Mouse (Mus musculus) right cerebral cortex, postnatal 36 days (tissue): ENCODE results near the gene 1700024P04Rik.

Experiments
- DNase-seq, 2 experiments: peaks; one replicate each; pipeline ENCODE4 v3.0.0; 2022; ENCODE audit warnings: low spot score in 2 of 2, mixed read lengths in 1 of 2

Gene 1700024P04Rik

DNA sequence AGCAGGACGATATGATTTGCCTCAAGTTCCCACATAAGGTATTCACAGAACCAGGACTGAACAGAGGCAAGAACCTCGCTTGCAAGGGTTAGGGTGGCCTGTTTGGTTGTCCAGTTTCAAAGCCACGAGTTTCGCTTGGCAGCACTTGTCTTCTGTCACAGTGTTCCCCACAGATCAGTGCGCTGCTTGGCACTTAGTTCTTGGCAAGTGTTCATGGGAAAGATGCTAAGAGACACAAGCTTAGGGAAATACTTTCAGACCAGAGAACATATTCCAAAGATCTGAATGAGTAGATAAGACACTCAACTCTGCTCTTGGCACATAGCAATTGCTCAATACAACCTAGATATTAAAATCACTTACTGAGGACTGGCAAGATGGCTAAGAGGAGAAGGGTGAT, 17.8 kb downstream of the 1700024P04Rik start:
- DNase-seq = no peak

- no peak for DNase-seq
Measured at GRCm38 (mm10) chr13:98963612-98964011, 20.8 kb downstream of the 1700024P04Rik start.

- no peak for DNase-seq
Measured at GRCm38 (mm10) chr13:98958177-98958576, 26.2 kb downstream of the 1700024P04Rik start.

- no peak for DNase-seq
Measured at GRCm38 (mm10) chr13:98956209-98956608, 28.2 kb downstream of the 1700024P04Rik start.

GRCm38 (mm10) chr13:98955676-98956075, 28.7 kb downstream of the 1700024P04Rik start:
- no peak for DNase-seq

DNA sequence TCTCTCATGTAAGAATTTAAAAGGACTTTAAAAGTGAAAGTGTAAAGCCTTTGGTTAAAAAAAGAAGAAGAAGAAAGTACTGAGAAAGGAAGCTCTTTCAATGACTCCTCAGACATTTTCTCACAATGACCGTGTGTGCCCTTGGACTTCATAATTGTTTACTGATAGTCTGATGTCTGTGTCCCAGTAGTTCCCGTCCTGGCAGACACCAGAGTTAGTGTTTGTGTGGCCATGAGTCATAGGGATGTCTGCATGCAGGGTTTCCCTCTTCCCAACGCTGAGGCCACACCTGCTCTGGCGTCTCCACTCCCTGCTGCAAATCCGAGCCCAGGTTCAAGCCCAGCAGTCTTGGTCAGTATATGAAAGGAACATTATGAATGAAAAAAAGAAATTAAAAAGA, 29.1 kb downstream of the 1700024P04Rik start:
- no peak for DNase-seq

GRCm38 (mm10) chr13:98953830-98954229, 30.5 kb downstream of the 1700024P04Rik start:
- DNase-seq = peak in 1 of 2 experiments; percentile 16

- DNase-seq = no peak
Measured at GRCm38 (mm10) chr13:98951951-98952350, 32.4 kb downstream of the 1700024P04Rik start.

DNA sequence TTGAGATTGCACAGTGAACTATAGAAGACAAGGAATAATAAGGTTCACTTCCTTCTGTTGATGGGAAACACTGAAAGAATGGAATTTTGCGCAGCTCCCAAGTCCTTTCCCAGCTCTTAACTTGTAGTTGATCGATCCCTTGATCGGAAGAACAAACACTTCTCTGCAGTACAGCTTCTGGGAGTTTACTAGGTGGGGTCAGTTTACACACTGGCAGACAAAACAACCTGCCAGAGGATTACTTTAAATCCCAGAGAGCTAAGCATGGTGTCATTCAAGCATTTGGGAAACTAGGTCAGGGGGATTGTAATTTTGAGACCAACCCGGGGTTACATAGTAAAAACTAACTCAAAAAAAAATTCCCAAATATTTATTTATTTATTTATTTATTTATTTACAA, 36.2 kb downstream of the 1700024P04Rik start:
- DNase-seq = no peak

- DNase-seq = no peak
Measured at GRCm38 (mm10) chr13:98946434-98946833, 37.9 kb downstream of the 1700024P04Rik start.

DNA sequence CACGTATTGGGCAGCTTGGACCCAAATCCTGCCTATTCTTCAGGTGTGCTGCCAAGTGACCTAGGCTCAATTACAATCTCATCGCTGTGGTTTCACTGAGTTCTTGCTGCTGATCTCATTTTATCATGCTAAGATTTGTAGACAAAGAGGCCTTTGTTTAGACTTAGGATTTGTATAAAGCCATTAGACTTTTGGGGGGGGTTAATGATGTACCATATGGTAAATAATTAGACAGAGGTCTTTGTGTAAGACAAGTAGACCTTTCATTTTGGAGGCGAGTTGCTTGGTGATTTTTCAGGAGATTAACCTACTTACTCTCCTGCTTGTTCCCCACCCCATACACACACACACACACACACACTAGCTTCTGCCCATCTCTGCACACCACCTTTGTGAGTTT, 38.5 kb downstream of the 1700024P04Rik start:
- no peak for DNase-seq

GRCm38 (mm10) chr13:98945381-98945780, 39.0 kb downstream of the 1700024P04Rik start:
- DNase-seq = no peak

DNA sequence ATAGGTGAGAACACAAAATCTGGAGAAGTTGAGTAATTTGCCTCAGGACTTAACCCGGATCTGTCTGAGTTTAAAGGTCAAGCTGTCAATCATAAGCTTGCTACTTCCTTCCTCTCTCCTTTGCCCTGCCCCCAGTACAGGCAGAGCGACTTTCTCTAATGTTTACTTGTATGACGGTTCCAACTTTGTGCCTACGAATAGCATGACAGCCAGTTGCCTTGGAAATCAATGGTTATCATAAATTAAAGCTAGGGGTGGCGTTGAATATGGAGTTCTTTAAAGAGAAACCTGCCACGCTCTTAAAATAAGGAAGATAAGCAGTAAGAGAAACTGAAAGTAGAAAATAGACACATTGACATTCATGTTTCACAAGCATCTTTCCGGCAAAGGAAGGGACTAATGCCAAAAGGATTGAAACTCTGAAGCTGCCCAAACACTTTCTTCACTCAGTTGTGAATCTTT, 39.7 kb downstream of the 1700024P04Rik start:
- DNase-seq = no peak

GRCm38 (mm10) chr13:98942360-98942759, 42.0 kb downstream of the 1700024P04Rik start:
- DNase-seq = no peak

DNA sequence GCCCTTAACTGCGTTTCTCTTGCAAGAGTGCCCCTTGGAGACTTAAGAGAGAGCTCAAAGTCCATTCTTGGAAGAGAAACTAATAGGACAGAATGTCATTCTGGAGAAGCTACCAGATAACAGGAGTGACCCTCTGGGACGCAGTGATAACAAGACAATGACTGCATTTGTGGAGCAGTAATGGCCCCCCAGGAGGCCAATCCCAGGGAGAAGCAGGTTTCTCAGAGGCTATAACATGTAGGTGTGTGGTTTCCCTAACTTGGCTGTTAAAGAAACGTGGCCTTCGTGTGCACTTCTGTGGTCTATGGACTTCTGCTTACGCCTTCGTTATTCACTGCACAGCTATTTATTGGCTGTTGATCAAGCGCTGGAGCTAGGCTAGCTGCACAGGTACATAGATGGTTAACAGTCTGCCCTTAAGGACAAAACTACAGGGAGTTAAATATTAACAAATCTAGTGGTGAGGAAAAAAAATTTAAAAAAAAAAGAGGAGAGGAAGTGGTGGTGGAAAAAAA, 42.5 kb downstream of the 1700024P04Rik start:
- DNase-seq = no peak

DNA sequence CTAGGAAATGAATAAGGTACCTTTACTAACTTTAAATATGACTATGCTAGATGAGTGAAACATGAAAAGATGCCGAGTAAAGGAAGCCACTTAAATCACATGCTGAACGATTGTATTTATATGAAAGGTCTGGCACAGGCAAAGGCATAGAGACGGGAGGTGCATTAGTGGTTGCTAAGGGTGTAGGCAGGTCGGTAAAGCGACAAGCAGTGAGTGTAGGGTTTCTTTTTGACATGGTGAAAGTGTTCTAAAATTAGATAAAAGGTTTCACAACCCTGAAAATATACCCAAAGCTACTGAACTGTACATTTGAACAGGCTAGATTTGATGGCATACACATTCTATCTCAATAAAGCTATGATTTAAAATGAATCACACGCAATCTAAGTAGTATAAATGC, 47.3 kb downstream of the 1700024P04Rik start:
- DNase-seq = no peak
